Mouse (Mus musculus) lung, postnatal 0 days (tissue): ENCODE measurements around the gene Spata13.

Experiments
- CTCF ChIP-seq: IDR thresholded peaks from 2 replicates; pipeline ENCODE4 v1.5.1; 2016; ENCODE audit warnings: antibody characterized with exemption, mild to moderate bottlenecking
- EP300 ChIP-seq: IDR thresholded peaks from 2 replicates; pipeline ENCODE4 v1.6.1; 2016; ENCODE audit warnings: antibody characterized with exemption, mild to moderate bottlenecking, control low read depth

GRCm38 (mm10) chr14:60655941-60656700, 22.3 kb downstream of the Spata13 start:
- no peak for TF ChIP-seq CTCF
- no peak for TF ChIP-seq EP300
